Mouse (Mus musculus) hindbrain, embryonic 14.5 days (tissue): ENCODE data around the gene H60b. TPM values are rescaled to one million over a fixed set of nuclear protein-coding genes. Genes with fewer than 3 reads are reported as not detected.
"Not testable (repeated sequence)": the region's sequence is repeated elsewhere in the genome, so short reads cannot be mapped to it uniquely, and the experiment has no call there.

Experiments
- ATAC-seq: fragments of 200-750 bp; cut with Nextera tagmentation; 2 replicates; pipeline ENCODE4 v1.8.0; 2017; ENCODE audit warnings: moderate number of reproducible peaks, mild to moderate bottlenecking, moderate TSS enrichment, moderate library complexity; ENCODE audit not compliant: low FRiP score
- DNase-seq: peaks from one replicate; pipeline ENCODE4 v3.0.0-alpha.2; 2015; ENCODE audit warnings: low spot score
- H3K27ac ChIP-seq: fragments of 300-500 bp; sonication (generic); 2 replicates; pipeline ENCODE4 v1.5.1; 2014; ENCODE audit warnings: mild to moderate bottlenecking, moderate library complexity
- H3K27me3 ChIP-seq: fragments of 300-500 bp; sonication (generic); 2 replicates; pipeline ENCODE4 v1.6.1; 2014; ENCODE audit warnings: mild to moderate bottlenecking, low read length, mixed read lengths; ENCODE audit not compliant: control insufficient read depth, insufficient read depth
- H3K36me3 ChIP-seq: fragments of 300-500 bp; sonication (generic); replicated peaks from 2 replicates; pipeline ENCODE4 v1.6.1; 2014; ENCODE audit not compliant: control insufficient read depth, insufficient read depth
- H3K4me1 ChIP-seq: fragments of 300-500 bp; sonication (generic); replicated peaks from 2 replicates; pipeline ENCODE4 v1.6.1; 2014; ENCODE audit warnings: antibody characterized with exemption, low read length, mixed read lengths; ENCODE audit not compliant: control insufficient read depth, insufficient read depth
- H3K4me2 ChIP-seq: fragments of 300-500 bp; sonication (generic); replicated peaks from 2 replicates; pipeline ENCODE4 v1.6.1; 2014; ENCODE audit warnings: mild to moderate bottlenecking, moderate library complexity
- H3K4me3 ChIP-seq: fragments of 300-500 bp; sonication (generic); replicated peaks from 2 replicates; pipeline ENCODE4 v1.5.1; 2014; ENCODE audit warnings: mild to moderate bottlenecking, low read length
- H3K9ac ChIP-seq: fragments of 300-500 bp; sonication (generic); 2 replicates; pipeline ENCODE4 v1.6.1; 2014
- H3K9me3 ChIP-seq: fragments of 300-500 bp; sonication (generic); 2 replicates; pipeline ENCODE4 v1.6.1; 2016; ENCODE audit warnings: low read length; ENCODE audit not compliant: control insufficient read depth
- WGBS: fragments of 180-500 bp; shearing (Covaris S2); extraction: QIAGEN DNeasy Blood & Tissue Kit; methylation state at CpG from one replicate; pipeline ENCODE4 v1.1.7; 2014; 5-methylcytosine and 5-hydroxymethylcytosine counted together
- polyA plus RNA-seq: library from polyadenylated mRNA; unstranded; fragments of >200 nt; fragmentation: Nextera tagmentation; extraction: Ambion mirVana; gene quantifications from 2 replicates; pipeline ENCODE4 v1.2.1, GENCODE M21; 2014

The H60b gene
- polyA plus RNA-seq, result 0.25 and 0.34 TPM in 2 replicates

- peak; percentile 57; the same call in 1 of the 2 replicates for ATAC-seq
- Histone ChIP-seq H3K4me3 (peak within 1 kb of the TSS; percentile 19), H3K27me3 (peaks cover 66% of the 10 kb centered on the region), H3K4me2 (peak within 1 kb of the TSS; percentile 47)
- H3K9me3 ChIP-seq, H3K4me1 ChIP-seq, DNase-seq, H3K36me3 ChIP-seq, H3K27ac ChIP-seq, H3K9ac ChIP-seq: not testable (repeated sequence)
- WGBS, result under 1% methylated on average over 48 of the region's 48 CpGs
Observed at GRCm38 (mm10) chr10:22158310-22158999, at the start of gene H60b, which contains the start of gene Raet1e. H60b (plus strand) TSS chr10:22158586. Raet1e (plus strand) TSS chr10:22158569.

GRCm38 (mm10) chr10:22140665-22141280 is 17.6 kb upstream of the H60b start:
- H3K9me3 ChIP-seq, result no peaks in the 10 kb centered on the region
- peak overlapping the region; percentile 78 for H3K4me2 ChIP-seq
- H3K9ac ChIP-seq, result peak overlapping the region; percentile 66
- DNase-seq, result peak; percentile 77
- under 1% methylated on average over 19 of the region's 19 CpGs for WGBS
- H3K27ac ChIP-seq, result no peak overlapping the region
- no peaks in the 10 kb centered on the region for H3K27me3 ChIP-seq
- no peaks in the 10 kb centered on the region for H3K36me3 ChIP-seq
- H3K4me1 ChIP-seq, result no peaks in the 10 kb centered on the region
- peak overlapping the region; percentile 41 for H3K4me3 ChIP-seq
- peak; percentile 77; the same call in 1 of the 2 replicates for ATAC-seq

- not testable (repeated sequence) for H3K36me3 ChIP-seq, H3K4me1 ChIP-seq, H3K9ac ChIP-seq, H3K4me2 ChIP-seq, H3K27ac ChIP-seq, H3K4me3 ChIP-seq, H3K27me3 ChIP-seq, H3K9me3 ChIP-seq, ATAC-seq
- WGBS, result 88% methylated on average over 1 of the region's 1 CpGs
- DNase-seq, result peak; percentile 66
Observed at GRCm38 (mm10) chr10:22142194-22142593, 16.2 kb upstream of the H60b start.

GRCm38 (mm10) chr10:22142926-22143325 is 15.5 kb upstream of the H60b start:
- DNase-seq (no peak), ATAC-seq (no peak)
- Histone ChIP-seq H3K4me1 (no peaks in the 10 kb centered on the region), H3K36me3 (no peaks in the 10 kb centered on the region), H3K9ac (no peak overlapping the region), H3K27me3 (no peaks in the 10 kb centered on the region), H3K9me3 (no peaks in the 10 kb centered on the region), H3K27ac (no peak overlapping the region), H3K4me3 (no peak overlapping the region), H3K4me2 (no peak overlapping the region)
- WGBS, result 82% methylated on average over 5 of the region's 5 CpGs

GRCm38 (mm10) chr10:22148441-22149072 is 9.8 kb upstream of the H60b start:
- Histone ChIP-seq H3K9me3 (no peaks in the 10 kb centered on the region), H3K4me3 (peak overlapping the region; percentile 47), H3K36me3 (no peaks in the 10 kb centered on the region), H3K4me1 (peaks cover 4% of the 10 kb centered on the region; the same call in 1 of the 2 replicates), H3K27me3 (peaks cover 35% of the 10 kb centered on the region), H3K9ac (peak overlapping the region; percentile 47), H3K4me2 (peak overlapping the region; percentile 71), H3K27ac (no peak overlapping the region)
- under 1% methylated on average over 50 of the region's 50 CpGs for WGBS
- no peak for DNase-seq
- ATAC-seq, result peak; percentile 78

GRCm38 (mm10) chr10:22149073-22149690 is 9.2 kb upstream of the H60b start, which contains the start of gene E030030I06Rik:
E030030I06Rik (minus strand) TSS chr10:22149270.
- peak within 1 kb of the TSS; percentile 71 for H3K4me2 ChIP-seq
- no peak within 1 kb of the TSS for H3K27ac ChIP-seq
- H3K4me3 ChIP-seq, result peak within 1 kb of the TSS; percentile 47
- peak within 1 kb of the TSS; percentile 47 for H3K9ac ChIP-seq
- 0% methylated on average over 37 of the region's 37 CpGs for WGBS
- H3K36me3 ChIP-seq, result no peaks in the 10 kb centered on the region
- H3K9me3 ChIP-seq, result no peaks in the 10 kb centered on the region
- DNase-seq, result no peak
- peaks cover 4% of the 10 kb centered on the region; the same call in 1 of the 2 replicates for H3K4me1 ChIP-seq
- peak; percentile 44 for ATAC-seq
- peaks cover 35% of the 10 kb centered on the region for H3K27me3 ChIP-seq

- Histone ChIP-seq H3K4me3 (peak overlapping the region; percentile 47), H3K36me3 (no peaks in the 10 kb centered on the region), H3K9ac (no peak overlapping the region), H3K27ac (no peak overlapping the region), H3K27me3 (peaks cover 38% of the 10 kb centered on the region), H3K4me2 (peak overlapping the region; percentile 71), H3K4me1 (peaks cover 4% of the 10 kb centered on the region; the same call in 1 of the 2 replicates), H3K9me3 (no peaks in the 10 kb centered on the region)
- ATAC-seq (no peak), DNase-seq (no peak)
- under 1% methylated on average over 50 of the region's 50 CpGs for WGBS
Observed at GRCm38 (mm10) chr10:22149691-22150465, 8.5 kb upstream of the H60b start.

- H3K27me3 ChIP-seq, result peaks cover 45% of the 10 kb centered on the region
- under 1% methylated on average over 27 of the region's 27 CpGs for WGBS
- no peaks in the 10 kb centered on the region for H3K36me3 ChIP-seq
- no peak overlapping the region for H3K27ac ChIP-seq
- no peak overlapping the region for H3K9ac ChIP-seq
- H3K9me3 ChIP-seq, result no peaks in the 10 kb centered on the region
- peaks cover 4% of the 10 kb centered on the region; the same call in 1 of the 2 replicates for H3K4me1 ChIP-seq
- peak overlapping the region; percentile 71 for H3K4me2 ChIP-seq
- ATAC-seq (no peak), DNase-seq (no peak)
- peak overlapping the region; percentile 13; the same call in 1 of the 2 replicates for H3K4me3 ChIP-seq
Observed at GRCm38 (mm10) chr10:22150593-22150992, 7.8 kb upstream of the H60b start.
